Mouse (Mus musculus) regulatory T cell (primary cell): ENCODE results near the gene Chrnd.

Source experiments
- in situ Hi-C: fragments of 300-600 bp; cut with MboI, MseI; formaldehyde crosslinking; loops from one replicate; pipeline ENCODE4 v1.15.1; 2025; ENCODE audit warnings: high pct_unique_total_duplicates

Gene Chrnd

GRCm38 (mm10) chr1:87190429-87190828, at the start of gene Chrnd:
Chrnd (plus strand) TSS chr1:87190607.
- in situ Hi-C loops: no loop called here

GRCm38 (mm10) chr1:87141550-87141949, 48.9 kb upstream of the Chrnd start:
- in situ Hi-C loops: no loop called here

DNA sequence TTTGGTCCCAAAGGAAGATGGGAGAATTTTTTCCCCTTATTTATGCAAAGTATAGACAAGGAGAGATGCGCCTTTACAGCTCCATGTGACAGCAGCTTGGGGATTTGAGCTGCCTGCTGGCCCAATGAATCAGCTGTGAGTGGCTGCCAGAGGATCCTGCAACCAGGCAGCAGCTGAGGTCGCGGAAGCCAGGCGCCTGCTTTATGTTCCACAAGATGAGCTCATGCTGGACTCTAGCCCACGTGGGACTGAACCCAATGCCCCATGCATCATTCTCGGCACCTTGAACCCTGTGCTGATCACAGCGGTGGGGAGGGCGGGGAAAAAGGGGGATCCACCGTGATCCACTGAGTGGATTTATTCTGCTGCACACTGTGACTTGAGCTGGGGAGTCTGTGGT, 48.0 kb upstream of the Chrnd start:
- in situ Hi-C loops: no loop called here

GRCm38 (mm10) chr1:87143141-87143540, 47.3 kb upstream of the Chrnd start:
- in situ Hi-C loops: no loop called here

GRCm38 (mm10) chr1:87149422-87149821, 41.0 kb upstream of the Chrnd start:
- in situ Hi-C loops: no loop called here

DNA sequence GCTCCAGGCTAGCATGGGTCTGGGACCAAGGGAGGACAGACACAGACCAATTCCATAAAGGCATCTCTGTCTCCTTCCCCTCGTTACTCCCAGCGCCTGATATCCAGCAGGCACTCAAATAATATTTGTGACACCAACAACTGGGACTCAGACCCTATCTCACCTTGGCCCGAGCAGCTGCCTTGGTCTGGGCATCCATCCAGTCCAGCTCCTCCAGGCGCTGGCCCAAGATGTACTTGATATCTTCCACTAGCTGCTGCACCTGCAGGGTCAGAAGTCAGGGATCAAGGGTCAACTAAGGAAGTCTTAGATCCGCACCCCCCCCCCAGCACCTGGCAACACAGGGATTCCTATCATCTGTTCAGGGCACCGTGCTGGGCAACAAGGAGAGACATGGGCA, 39.1 kb upstream of the Chrnd start:
- in situ Hi-C loops: no loop called here

DNA sequence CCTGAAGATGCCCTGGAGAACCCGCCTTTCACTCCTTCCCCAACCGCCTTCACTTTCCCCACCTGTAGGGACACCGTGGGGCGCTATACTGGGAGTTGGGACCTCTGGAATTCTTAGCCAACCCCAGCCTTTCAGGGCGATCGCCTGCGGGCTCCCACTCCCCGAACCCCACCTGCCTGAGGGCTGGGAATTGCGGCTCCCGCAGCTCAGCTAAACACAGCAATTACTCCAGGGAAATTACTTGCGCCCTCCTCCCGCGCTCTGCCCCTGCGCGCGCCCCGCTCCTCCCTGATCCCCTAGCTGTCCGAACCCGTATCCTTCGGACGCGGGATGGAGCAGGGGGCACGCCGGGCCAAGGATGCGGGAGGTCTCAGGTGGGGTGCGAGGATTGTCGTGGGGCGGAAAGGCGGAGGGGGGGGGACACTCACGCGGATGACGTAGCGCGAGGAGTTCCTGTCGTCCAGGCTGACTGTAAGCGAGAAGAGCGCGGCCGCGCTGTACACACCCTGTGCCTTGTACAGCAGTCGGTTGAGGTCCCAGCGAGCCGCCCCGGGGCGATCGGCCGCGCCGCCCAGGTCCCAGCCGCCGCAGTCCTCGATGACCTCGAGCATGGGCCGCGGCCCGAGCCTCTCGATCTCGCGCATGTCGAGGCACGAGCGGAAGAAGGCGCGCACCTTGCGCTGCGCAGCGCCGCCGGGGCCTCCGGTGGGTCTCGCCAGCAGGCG, 36.5 kb upstream of the Chrnd start:
- in situ Hi-C loops: no loop called here

DNA sequence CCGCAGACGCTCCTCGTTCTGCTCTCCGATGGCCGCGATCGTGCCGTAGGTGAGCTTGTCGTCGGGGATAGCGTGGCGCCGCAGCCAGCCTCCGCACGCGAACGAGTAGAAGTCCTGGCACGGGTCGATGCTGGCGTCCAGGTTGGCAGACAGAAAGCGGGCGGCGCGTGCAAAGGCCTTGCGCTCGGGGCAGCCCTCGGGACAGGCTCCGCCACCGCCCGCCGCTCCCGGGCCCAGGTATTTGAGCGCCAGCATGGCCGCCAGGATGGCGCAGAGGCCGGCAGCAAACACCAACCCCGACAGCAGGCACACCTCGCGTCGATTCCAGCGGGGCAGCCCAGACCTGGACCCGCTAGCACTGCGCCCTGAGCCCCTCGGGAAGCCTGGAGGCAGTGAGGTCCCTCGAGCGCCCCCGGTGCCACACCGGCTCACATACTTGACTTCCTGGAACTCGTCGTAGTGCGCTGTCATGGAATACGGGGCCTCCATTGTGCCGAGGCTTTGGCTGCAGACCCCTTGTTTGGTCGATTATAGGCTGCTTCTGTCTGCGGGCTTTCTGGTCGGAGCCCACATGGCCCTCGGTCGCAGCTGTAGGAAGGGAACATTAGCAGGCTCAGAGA, 35.8 kb upstream of the Chrnd start:
- in situ Hi-C loops: no loop called here

GRCm38 (mm10) chr1:87155531-87156198, 34.7 kb upstream of the Chrnd start:
- in situ Hi-C loops: no loop called here

GRCm38 (mm10) chr1:87156199-87156587, 34.2 kb upstream of the Chrnd start, which contains the start of gene Ecel1:
Ecel1 (minus strand) TSS chr1:87156521.
- in situ Hi-C loops: no loop called here

- in situ Hi-C loops: no loop called here
These were observed 31.0 kb upstream of the Chrnd start for GRCm38 (mm10) chr1:87159396-87159795.

- in situ Hi-C loops: loop anchor here (5.0 kb wide), 1 partner anchor 52 kb away; no protein-coding TSS in a partner anchor
These were observed 26.1 kb upstream of the Chrnd start for GRCm38 (mm10) chr1:87164164-87164795.

- in situ Hi-C loops: loop anchor here (5.0 kb wide), 1 partner anchor 52 kb away; no protein-coding TSS in a partner anchor
These were observed 25.6 kb upstream of the Chrnd start for GRCm38 (mm10) chr1:87164796-87165184.

DNA sequence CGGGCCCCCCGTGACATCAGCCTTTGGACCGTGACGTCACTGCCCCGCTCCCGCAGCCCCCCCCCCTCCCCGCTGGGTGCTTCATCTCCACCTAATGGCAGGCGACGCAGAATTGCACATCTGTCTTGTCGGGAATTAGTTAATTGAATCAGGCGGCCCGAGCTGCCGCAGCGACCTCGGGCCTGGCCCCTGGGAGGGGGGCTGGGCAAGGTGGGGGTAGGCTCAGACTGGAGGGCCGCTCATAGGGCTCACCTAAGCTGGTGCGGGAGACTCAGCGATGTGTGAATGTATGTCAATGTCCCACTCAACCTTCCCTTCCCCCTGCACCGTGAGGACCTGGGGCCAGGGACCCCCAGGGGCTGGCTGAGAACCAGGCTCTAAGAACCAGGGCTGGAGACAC, 19.9 kb upstream of the Chrnd start:
- in situ Hi-C loops: no loop called here

- in situ Hi-C loops: no loop called here
These were observed 19.1 kb upstream of the Chrnd start for GRCm38 (mm10) chr1:87171312-87171711.

GRCm38 (mm10) chr1:87172316-87172715, 18.1 kb upstream of the Chrnd start:
- in situ Hi-C loops: no loop called here

GRCm38 (mm10) chr1:87174006-87174955, 16.1 kb upstream of the Chrnd start:
- in situ Hi-C loops: no loop called here

DNA sequence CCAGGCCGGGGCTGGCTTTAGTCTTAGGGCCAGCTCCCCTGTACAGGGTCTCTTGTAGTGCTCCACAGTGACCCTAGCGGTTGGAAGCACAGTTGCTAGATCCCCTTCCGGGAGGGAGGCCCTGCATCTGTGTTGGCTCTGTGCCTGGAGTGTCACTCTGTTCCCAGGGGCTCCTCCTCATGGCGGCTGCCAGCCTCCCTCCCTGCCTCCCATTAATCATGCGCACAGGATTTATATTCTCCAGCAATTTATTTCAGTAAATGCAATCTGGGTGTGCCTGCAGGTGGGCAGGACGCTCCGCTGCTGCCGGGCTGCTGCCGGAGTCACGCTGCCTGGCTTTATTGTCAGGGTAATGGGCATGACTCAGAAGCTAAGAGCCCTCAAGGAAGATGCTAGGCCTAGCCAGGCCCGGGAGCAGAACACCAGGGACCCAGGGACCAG, 14.5 kb upstream of the Chrnd start:
- in situ Hi-C loops: no loop called here

DNA sequence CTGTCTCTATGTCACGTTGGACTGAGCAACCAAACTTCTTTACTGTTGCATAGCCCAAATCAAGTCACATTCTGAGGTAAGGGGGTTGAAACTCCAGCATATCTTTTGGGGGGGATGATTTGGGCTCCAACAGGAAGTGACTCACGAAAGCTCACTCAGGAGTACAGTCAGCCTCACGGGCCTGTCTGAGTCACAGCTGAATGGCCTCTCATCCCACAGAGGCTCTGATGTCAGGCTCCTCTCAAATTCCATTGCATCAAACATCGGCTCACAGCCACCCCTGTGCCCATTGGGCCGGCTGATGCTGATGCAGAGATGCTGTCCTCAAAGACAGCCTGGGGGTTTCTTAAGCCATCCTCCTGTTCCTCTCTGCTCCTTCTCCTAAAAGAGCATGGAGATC, 9.5 kb upstream of the Chrnd start:
- in situ Hi-C loops: no loop called here

DNA sequence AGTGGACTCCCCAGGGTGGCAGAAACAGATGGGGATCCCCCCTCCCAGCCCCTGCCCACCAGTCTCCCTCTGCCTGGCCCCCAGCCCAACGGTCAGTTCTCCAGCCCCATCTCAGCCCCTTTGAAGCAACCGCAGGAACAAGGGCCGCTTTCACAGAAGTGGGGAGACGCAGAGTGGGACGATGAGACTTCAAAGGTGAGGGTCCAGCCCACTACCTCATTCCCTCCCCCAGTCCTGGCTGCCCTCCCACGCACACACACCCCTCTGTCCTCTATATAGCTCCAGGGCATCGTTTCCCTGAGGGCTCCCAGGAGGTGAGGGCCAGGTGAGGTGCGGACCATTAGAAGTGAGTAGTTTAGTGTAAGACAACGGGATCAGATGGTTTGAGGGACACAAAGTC, 7.4 kb upstream of the Chrnd start, which contains the start of gene Prss56:
Gene Prss56, plus strand, starts transcription at position 301 of the 400 bp plus-strand sequence.
- in situ Hi-C loops: no loop called here
